Mouse (Mus musculus): ENCODE data around the gene Vmn1r212. TPM values are rescaled to one million over a fixed set of nuclear protein-coding genes. Genes with fewer than 3 reads are reported as not detected.
"Not testable (repeated sequence)": the region's sequence is repeated elsewhere in the genome, so short reads cannot be mapped to it uniquely, and the experiment has no call there.

Vmn1r212 gene
- not detected in 2 replicates for total RNA-seq (2015)
- total RNA-seq (2017), result not detected in 2 replicates

- ATAC-seq (ENCODE audit: poor library complexity, severe bottlenecking), result no peak
Measured at GRCm38 (mm10) chr13:22884105-22884504, at the start of gene Vmn1r212. Gene Vmn1r212 (minus strand): TSS chr13:22884205.

- ATAC-seq (ENCODE audit: poor library complexity, severe bottlenecking), result no peak
Measured at GRCm38 (mm10) chr13:22879257-22879656, 4.7 kb downstream of the Vmn1r212 start.

GRCm38 (mm10) chr13:22857461-22857860 is 26.5 kb downstream of the Vmn1r212 start, which contains the start of gene Vmn1r211:
Gene Vmn1r211 (minus strand): TSS chr13:22857561.
- ATAC-seq (ENCODE audit: poor library complexity, severe bottlenecking), result no peak

- no peak for ATAC-seq (ENCODE audit: poor library complexity, severe bottlenecking)
Measured at GRCm38 (mm10) chr13:22854760-22855159, 29.2 kb downstream of the Vmn1r212 start.

- ATAC-seq (ENCODE audit: poor library complexity, severe bottlenecking), result no peak
Measured at GRCm38 (mm10) chr13:22846798-22847197, 37.2 kb downstream of the Vmn1r212 start.

GRCm38 (mm10) chr13:22844304-22844703 is 39.7 kb downstream of the Vmn1r212 start:
- ATAC-seq (ENCODE audit: poor library complexity, severe bottlenecking), result not testable (repeated sequence)

Other genes with a start within 250 kb of the Vmn1r212 start
- gene Vmn1r207-ps, start 154.6 kb downstream of the Vmn1r212 start, total RNA-seq (2015), result not detected in 2 replicates
- not detected in 2 replicates for gene Vmn1r207-ps, start 154.6 kb downstream of the Vmn1r212 start, total RNA-seq (2017)
- gene Vmn1r208, start 106.8 kb downstream of the Vmn1r212 start, total RNA-seq (2015), result not detected in 2 replicates
- not detected in 2 replicates for gene Vmn1r208, start 106.8 kb downstream of the Vmn1r212 start, total RNA-seq (2017)
- gene Vmn1r209, start 74.5 kb downstream of the Vmn1r212 start, total RNA-seq (2015), result not detected in 2 replicates
- gene Vmn1r209, start 74.5 kb downstream of the Vmn1r212 start, total RNA-seq (2017), result not detected in 2 replicates
- gene Vmn1r210, start 52.9 kb downstream of the Vmn1r212 start, total RNA-seq (2015), result not detected in 2 replicates
- gene Vmn1r210, start 52.9 kb downstream of the Vmn1r212 start, total RNA-seq (2017), result not detected in 2 replicates
- gene Vmn1r211, start 26.6 kb downstream of the Vmn1r212 start, total RNA-seq (2015), result not detected in 2 replicates
- not detected in 2 replicates for gene Vmn1r211, start 26.6 kb downstream of the Vmn1r212 start, total RNA-seq (2017)
- not detected in 2 replicates for gene Vmn1r213, start 123.5 kb upstream of the Vmn1r212 start, total RNA-seq (2015)
- not detected in 2 replicates for gene Vmn1r213, start 123.5 kb upstream of the Vmn1r212 start, total RNA-seq (2017)
- not detected in 2 replicates for gene Vmn1r214, start 146.2 kb upstream of the Vmn1r212 start, total RNA-seq (2015)
- not detected in 2 replicates for gene Vmn1r214, start 146.2 kb upstream of the Vmn1r212 start, total RNA-seq (2017)
- not detected in 2 replicates for gene Vmn1r215, start 183.8 kb upstream of the Vmn1r212 start, total RNA-seq (2015)
- not detected in 2 replicates for gene Vmn1r215, start 183.8 kb upstream of the Vmn1r212 start, total RNA-seq (2017)
- gene Vmn1r217, start 234.0 kb upstream of the Vmn1r212 start, total RNA-seq (2015), result not detected in 2 replicates
- not detected in 2 replicates for gene Vmn1r217, start 234.0 kb upstream of the Vmn1r212 start, total RNA-seq (2017)
- not detected in 2 replicates for gene Vmn1r218, start 248.9 kb upstream of the Vmn1r212 start, total RNA-seq (2015)
- gene Vmn1r218, start 248.9 kb upstream of the Vmn1r212 start, total RNA-seq (2017), result not detected in 2 replicates

All from megakaryocyte, adult 5-6 weeks (primary cell).